In the genomic region with DNA sequence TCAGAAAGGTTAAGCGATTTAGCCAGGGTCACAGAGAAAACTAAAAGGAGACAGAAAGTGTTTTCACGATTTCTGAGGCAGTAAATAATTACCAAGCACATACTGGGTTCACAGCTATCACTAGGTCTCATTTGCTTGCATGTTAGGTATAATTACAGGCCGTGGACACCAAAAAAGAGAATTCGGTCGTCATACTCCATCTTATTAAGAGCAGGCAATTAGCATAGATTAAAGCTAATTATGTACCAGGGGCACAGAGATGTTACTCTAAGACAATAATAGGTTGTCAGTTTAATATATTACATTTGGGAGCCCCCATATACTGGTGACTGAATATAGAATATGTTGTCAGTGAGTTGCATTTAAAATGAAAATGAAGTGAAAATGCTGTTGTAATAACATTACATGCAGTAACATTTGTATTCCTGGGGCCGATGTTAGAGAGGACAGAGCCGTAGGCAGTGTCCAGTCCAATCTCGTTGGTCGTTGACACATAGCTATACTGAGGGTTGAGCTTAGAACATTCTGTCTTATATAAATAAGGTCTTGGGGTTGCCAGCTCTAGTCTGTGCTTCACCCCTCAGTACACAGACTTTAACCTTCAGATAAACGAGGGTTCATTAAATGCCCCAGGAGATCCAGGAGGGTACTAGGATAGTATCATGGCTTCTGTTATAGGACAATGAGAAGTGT, we compare ENCODE assay signal across 13 mouse cellular contexts.
"Had no signal": no experiment of that assay in that cellular context is flagged by ENCODE, and none has a peak within 500 bp of the region (broad histone marks: within the 10 kb centered on the region; RNA-seq: fewer than 3 reads in every experiment).

No protein-coding gene starts in this region.

- H3K9ac ChIP-seq: limb, embryonic 13.5 days; liver, embryonic 14.5 days; stomach, embryonic 15.5 days had no signal

- H3K27ac ChIP-seq: kidney, postnatal 0 days; limb, embryonic 13.5 days; liver, embryonic 14.5 days; stomach, embryonic 15.5 days had no signal

- H3K4me2 ChIP-seq: limb, embryonic 13.5 days; stomach, embryonic 15.5 days had no signal

- H3K9me3 ChIP-seq: limb, embryonic 13.5 days; stomach, embryonic 15.5 days had no signal

- DNase-seq: kidney, adult 11 months; kidney, adult 9 months; left cerebral cortex, postnatal 4 days; lung, adult 18-20 months; midbrain, embryonic 14.5 days; retina, postnatal 1 day; right cerebral cortex, postnatal 14 days; thymus, postnatal 36 days had no signal

- H3K4me1 ChIP-seq: limb, embryonic 13.5 days; stomach, embryonic 15.5 days had no signal

- H3K27me3 ChIP-seq: limb, embryonic 13.5 days; stomach, embryonic 15.5 days had no signal

- H3K36me3 ChIP-seq: limb, embryonic 13.5 days; stomach, embryonic 15.5 days had no signal

- H3K4me3 ChIP-seq: limb, embryonic 13.5 days; myocyte; stomach, embryonic 15.5 days had no signal
